Mouse (Mus musculus): ENCODE measurements around the gene Hist1h2ag. TPM values are rescaled to one million over a fixed set of nuclear protein-coding genes. Genes with fewer than 3 reads are reported as not detected.
"Not testable (repeated sequence)": the region's sequence is repeated elsewhere in the genome, so short reads cannot be mapped to it uniquely, and the experiment has no call there.

Gene Hist1h2ag
- polyA plus RNA-seq, 1 experiment from 2014 or later = 9.4 TPM

GRCm38 (mm10) chr13:22040464-22041141, 2.1 kb downstream of the Hist1h2ag start:
- peak overlapping the region; percentile 81 for H3K27ac ChIP-seq (replicated peaks; ENCODE audit: low read depth, low read length)
- DNase-seq (peak; percentile 41), ATAC-seq (ENCODE audit: low FRiP score, low TSS enrichment) (peak; percentile 12; the same call in 1 of the 2 replicates)
- WGBS = under 1% methylated on average over 19 of the region's 24 CpGs
- no peaks in the 10 kb centered on the region for H3K9me3 ChIP-seq (ENCODE audit: control insufficient read depth, low read length)
- H3K27me3 ChIP-seq (ENCODE audit: control insufficient read depth, insufficient read depth, low read length) = no peaks in the 10 kb centered on the region
- peaks cover 24% of the 10 kb centered on the region for H3K4me1 ChIP-seq (ENCODE audit: control insufficient read depth, insufficient read depth, low read length)
- H3K4me2 ChIP-seq (ENCODE audit: low read length) = peak overlapping the region; percentile 73
- H3K4me3 ChIP-seq (replicated peaks; ENCODE audit: low read depth, low read length) = peak overlapping the region; percentile 36
- H3K36me3 ChIP-seq (ENCODE audit: control insufficient read depth, insufficient read depth, low read length) = no peaks in the 10 kb centered on the region
- H3K9ac ChIP-seq (replicated peaks; ENCODE audit: low read length) = peak overlapping the region; percentile 47

GRCm38 (mm10) chr13:22039951-22040463, 2.7 kb downstream of the Hist1h2ag start:
- H3K4me1 ChIP-seq (ENCODE audit: control insufficient read depth, insufficient read depth, low read length) = peaks cover 24% of the 10 kb centered on the region
- no peaks in the 10 kb centered on the region for H3K36me3 ChIP-seq (ENCODE audit: control insufficient read depth, insufficient read depth, low read length)
- no peak for ATAC-seq (ENCODE audit: low FRiP score, low TSS enrichment)
- H3K27me3 ChIP-seq (ENCODE audit: control insufficient read depth, insufficient read depth, low read length) = no peaks in the 10 kb centered on the region
- DNase-seq = no peak
- peak overlapping the region; percentile 36; the same call in 1 of the 2 replicates for H3K4me3 ChIP-seq (replicated peaks; ENCODE audit: low read depth, low read length)
- H3K27ac ChIP-seq (replicated peaks; ENCODE audit: low read depth, low read length) = peak overlapping the region; percentile 60
- H3K9me3 ChIP-seq (ENCODE audit: control insufficient read depth, low read length) = no peaks in the 10 kb centered on the region
- WGBS = 7% methylated on average over 2 of the region's 2 CpGs
- H3K9ac ChIP-seq (replicated peaks; ENCODE audit: low read length) = no peak overlapping the region
- H3K4me2 ChIP-seq (ENCODE audit: low read length) = peak overlapping the region; percentile 73

- H3K4me1 ChIP-seq (ENCODE audit: control insufficient read depth, insufficient read depth, low read length) = peaks cover 29% of the 10 kb centered on the region
- no peak overlapping the region for H3K4me3 ChIP-seq (replicated peaks; ENCODE audit: low read depth, low read length)
- no peaks in the 10 kb centered on the region for H3K27me3 ChIP-seq (ENCODE audit: control insufficient read depth, insufficient read depth, low read length)
- no peaks in the 10 kb centered on the region for H3K9me3 ChIP-seq (ENCODE audit: control insufficient read depth, low read length)
- ATAC-seq (ENCODE audit: low FRiP score, low TSS enrichment) (no peak), DNase-seq (no peak)
- H3K36me3 ChIP-seq (ENCODE audit: control insufficient read depth, insufficient read depth, low read length) = no peaks in the 10 kb centered on the region
- H3K9ac ChIP-seq (replicated peaks; ENCODE audit: low read length) = no peak overlapping the region
- H3K27ac ChIP-seq (replicated peaks; ENCODE audit: low read depth, low read length) = no peak overlapping the region
- H3K4me2 ChIP-seq (ENCODE audit: low read length) = no peak overlapping the region
- WGBS = 62% methylated on average over 5 of the region's 5 CpGs
These were observed 3.4 kb downstream of the Hist1h2ag start for GRCm38 (mm10) chr13:22039364-22039763.

- no peak for ATAC-seq (ENCODE audit: low FRiP score, low TSS enrichment)
- 80% methylated on average over 2 of the region's 2 CpGs for WGBS
- H3K27ac ChIP-seq (replicated peaks; ENCODE audit: low read depth, low read length) = no peak overlapping the region
These were observed 5.3 kb downstream of the Hist1h2ag start for GRCm38 (mm10) chr13:22037415-22037814.

GRCm38 (mm10) chr13:22036986-22037385, 5.8 kb downstream of the Hist1h2ag start:
- no peak for DNase-seq
- no peaks in the 10 kb centered on the region for H3K36me3 ChIP-seq (ENCODE audit: control insufficient read depth, insufficient read depth, low read length)
- whole genome bisulfite sequencing = 55% methylated on average over 3 of the region's 3 CpGs
- H3K4me3 ChIP-seq (replicated peaks; ENCODE audit: low read depth, low read length) = 0 out of 2 replicates have a peak overlapping the region, but pooled peaks have one; percentile 38
- no peak overlapping the region for H3K27ac ChIP-seq (replicated peaks; ENCODE audit: low read depth, low read length)
- no peaks in the 10 kb centered on the region for H3K27me3 ChIP-seq (ENCODE audit: control insufficient read depth, insufficient read depth, low read length)
- H3K4me1 ChIP-seq (ENCODE audit: control insufficient read depth, insufficient read depth, low read length) = peaks cover 23% of the 10 kb centered on the region
- H3K9me3 ChIP-seq (ENCODE audit: control insufficient read depth, low read length) = no peaks in the 10 kb centered on the region
- 0 out of 2 replicates have a peak overlapping the region, but pooled peaks have one; percentile 1 for H3K9ac ChIP-seq (replicated peaks; ENCODE audit: low read length)
- ATAC-seq (ENCODE audit: low FRiP score, low TSS enrichment) = no peak
- peak overlapping the region; percentile 67 for H3K4me2 ChIP-seq (ENCODE audit: low read length)

More at GRCm38 (mm10) chr13:22037415-22037814, 5.3 kb downstream of the Hist1h2ag start:
- H3K4me2 ChIP-seq (ENCODE audit: low read length) = no peak overlapping the region
- peaks cover 27% of the 10 kb centered on the region for H3K4me1 ChIP-seq (ENCODE audit: control insufficient read depth, insufficient read depth, low read length)
- H3K9me3 ChIP-seq (ENCODE audit: control insufficient read depth, low read length) = no peaks in the 10 kb centered on the region
- no peaks in the 10 kb centered on the region for H3K27me3 ChIP-seq (ENCODE audit: control insufficient read depth, insufficient read depth, low read length)
- H3K9ac ChIP-seq (replicated peaks; ENCODE audit: low read length) = no peak overlapping the region
- H3K36me3 ChIP-seq (ENCODE audit: control insufficient read depth, insufficient read depth, low read length) = no peaks in the 10 kb centered on the region
- no peak for DNase-seq
- no peak overlapping the region for H3K4me3 ChIP-seq (replicated peaks; ENCODE audit: low read depth, low read length)

- H3K9me3 ChIP-seq (ENCODE audit: control insufficient read depth, low read length) = no peaks in the 10 kb centered on the region
- peak overlapping the region; percentile 64; the same call in 1 of the 2 replicates for H3K27ac ChIP-seq (replicated peaks; ENCODE audit: low read depth, low read length)
- peak; percentile 33 for DNase-seq
- H3K9ac ChIP-seq (replicated peaks; ENCODE audit: low read length) = peak overlapping the region; percentile 34; the same call in 1 of the 2 replicates
- 2% methylated on average over 17 of the region's 23 CpGs for WGBS
- H3K4me1 ChIP-seq (ENCODE audit: control insufficient read depth, insufficient read depth, low read length) = peaks cover 21% of the 10 kb centered on the region
- ATAC-seq (ENCODE audit: low FRiP score, low TSS enrichment) = peak; percentile 10; the same call in 1 of the 2 replicates
- H3K27me3 ChIP-seq (ENCODE audit: control insufficient read depth, insufficient read depth, low read length) = no peaks in the 10 kb centered on the region
- peak overlapping the region; percentile 67 for H3K4me2 ChIP-seq (ENCODE audit: low read length)
- peak overlapping the region; percentile 38 for H3K4me3 ChIP-seq (replicated peaks; ENCODE audit: low read depth, low read length)
- H3K36me3 ChIP-seq (ENCODE audit: control insufficient read depth, insufficient read depth, low read length) = no peaks in the 10 kb centered on the region
These were observed 6.4 kb downstream of the Hist1h2ag start for GRCm38 (mm10) chr13:22036149-22036956.

- H3K4me2 ChIP-seq (ENCODE audit: low read length) = peak within 1 kb of the TSS; percentile 67
- 1% methylated on average over 22 of the region's 69 CpGs for WGBS
- ATAC-seq (ENCODE audit: low FRiP score, low TSS enrichment) (peak; percentile 97), DNase-seq (peak; percentile 96)
- peak within 1 kb of the TSS; percentile 34; the same call in 1 of the 2 replicates for H3K9ac ChIP-seq (replicated peaks; ENCODE audit: low read length)
- H3K36me3 ChIP-seq (ENCODE audit: control insufficient read depth, insufficient read depth, low read length); H3K27me3 ChIP-seq (ENCODE audit: control insufficient read depth, insufficient read depth, low read length); H3K9me3 ChIP-seq (ENCODE audit: control insufficient read depth, low read length): not testable (repeated sequence)
- peaks cover 18% of the 10 kb centered on the region for H3K4me1 ChIP-seq (ENCODE audit: control insufficient read depth, insufficient read depth, low read length)
- H3K27ac ChIP-seq (replicated peaks; ENCODE audit: low read depth, low read length) = peak within 1 kb of the TSS; percentile 64; the same call in 1 of the 2 replicates
- H3K4me3 ChIP-seq (replicated peaks; ENCODE audit: low read depth, low read length) = peak within 1 kb of the TSS; percentile 38
These were observed 7.2 kb downstream of the Hist1h2ag start, which contains the start of the genes Hist1h2ah and Hist1h2bk for GRCm38 (mm10) chr13:22035267-22036148. Hist1h2ah (minus strand) TSS chr13:22035568. Hist1h2bk (plus strand) TSS chr13:22035870.
